Mouse (Mus musculus) forebrain, embryonic 11.5 days (tissue): ENCODE measurements around the gene Uqcc2. TPM values are rescaled to one million over a fixed set of nuclear protein-coding genes. Genes with fewer than 3 reads are reported as not detected.

Experiments used
- ATAC-seq: fragments of 200-750 bp; cut with Nextera tagmentation; replicated peaks from 2 replicates; pipeline ENCODE4 v1.8.0; 2017; ENCODE audit warnings: moderate TSS enrichment; ENCODE audit not compliant: low FRiP score
- DNase-seq: peaks from one replicate; pipeline ENCODE4 v3.0.0-alpha.2; 2017; ENCODE audit warnings: low spot score
- H3K27ac ChIP-seq: fragments of 300-500 bp; sonication (generic); 2 replicates; pipeline ENCODE4 v1.5.1; 2014; ENCODE audit warnings: low read depth, low read length
- H3K27me3 ChIP-seq: fragments of 300-500 bp; sonication (generic); 2 replicates; pipeline ENCODE4 v1.6.1; 2014; ENCODE audit warnings: mild to moderate bottlenecking, low read length, mixed read lengths; ENCODE audit not compliant: control insufficient read depth, insufficient read depth
- H3K36me3 ChIP-seq: fragments of 300-500 bp; sonication (generic); 2 replicates; pipeline ENCODE4 v1.6.1; 2014; ENCODE audit warnings: mild to moderate bottlenecking, low read length, moderate library complexity, mixed read lengths; ENCODE audit not compliant: control insufficient read depth, insufficient read depth
- H3K4me1 ChIP-seq: fragments of 300-500 bp; sonication (generic); replicated peaks from 2 replicates; pipeline ENCODE4 v1.6.1; 2014; ENCODE audit warnings: low read length, mixed read lengths; ENCODE audit not compliant: control insufficient read depth, insufficient read depth
- H3K4me2 ChIP-seq: fragments of 300-500 bp; sonication (generic); 2 replicates; pipeline ENCODE4 v1.6.1; 2014; ENCODE audit warnings: low read depth, mild to moderate bottlenecking, low read length, moderate library complexity, mixed read lengths; ENCODE audit not compliant: severe bottlenecking
- H3K4me3 ChIP-seq: fragments of 300-500 bp; sonication (generic); 2 replicates; pipeline ENCODE4 v1.5.1; 2014; ENCODE audit warnings: low read depth, low read length
- H3K9ac ChIP-seq: fragments of 300-500 bp; sonication (generic); 2 replicates; pipeline ENCODE4 v1.6.1; 2014; ENCODE audit warnings: low read length
- H3K9me3 ChIP-seq: fragments of 300-500 bp; sonication (generic); 2 replicates; pipeline ENCODE4 v1.6.1; 2016; ENCODE audit warnings: low read length, mixed read lengths; ENCODE audit not compliant: control insufficient read depth
- WGBS: fragments of 180-500 bp; shearing (Covaris S2); extraction: QIAGEN DNeasy Blood & Tissue Kit; methylation state at CpG from one replicate; pipeline ENCODE4 v1.1.7; 2014; 5-methylcytosine and 5-hydroxymethylcytosine counted together
- polyA plus RNA-seq: library from polyadenylated mRNA; unstranded; fragments of >200 nt; fragmentation: Nextera tagmentation; extraction: Ambion mirVana; gene quantifications from 2 replicates; pipeline ENCODE4 v1.2.1, GENCODE M21; 2014

Uqcc2 gene
- polyA plus RNA-seq, 1 experiment from 2014 or later = 330 TPM

DNA sequence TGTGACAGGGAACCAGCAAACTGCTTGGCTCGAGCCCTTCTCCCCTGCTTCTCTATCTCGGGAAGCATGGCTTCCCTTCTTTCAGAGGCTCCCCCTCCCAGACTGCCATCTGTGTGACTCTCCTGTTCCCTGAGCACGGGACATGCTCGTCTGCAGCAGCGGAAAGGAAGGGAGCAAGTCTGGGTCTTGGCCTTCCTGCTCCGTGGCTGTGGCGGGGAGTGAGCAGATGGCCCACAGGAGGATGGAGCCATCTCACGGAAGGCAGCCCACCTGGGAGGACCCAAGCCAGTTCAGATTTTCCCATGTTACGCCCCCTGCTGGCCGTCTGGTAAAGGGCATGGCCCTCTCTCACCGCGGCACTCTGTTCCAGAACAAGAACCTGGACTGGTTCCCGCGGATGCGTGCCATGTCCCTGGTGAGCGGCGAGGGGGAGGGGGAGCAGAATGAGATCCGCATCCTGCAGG lies 13.1 kb downstream of the Uqcc2 start:
- 0 out of 2 replicates have a peak overlapping the region, but pooled peaks have one; percentile 11 for H3K4me2 ChIP-seq
- no peaks in the 10 kb centered on the region; the same call in 1 of the 2 replicates for H3K36me3 ChIP-seq
- DNase-seq (peak; percentile 89), ATAC-seq (no peak)
- H3K27me3 ChIP-seq = no peaks in the 10 kb centered on the region
- H3K9me3 ChIP-seq = no peaks in the 10 kb centered on the region
- peaks cover 7% of the 10 kb centered on the region; the same call in 1 of the 2 replicates for H3K4me1 ChIP-seq
- no peak overlapping the region for H3K4me3 ChIP-seq
- 5% methylated on average over 18 of the region's 18 CpGs for WGBS
- H3K27ac ChIP-seq = no peak overlapping the region
- H3K9ac ChIP-seq = peak overlapping the region; percentile 12

DNA sequence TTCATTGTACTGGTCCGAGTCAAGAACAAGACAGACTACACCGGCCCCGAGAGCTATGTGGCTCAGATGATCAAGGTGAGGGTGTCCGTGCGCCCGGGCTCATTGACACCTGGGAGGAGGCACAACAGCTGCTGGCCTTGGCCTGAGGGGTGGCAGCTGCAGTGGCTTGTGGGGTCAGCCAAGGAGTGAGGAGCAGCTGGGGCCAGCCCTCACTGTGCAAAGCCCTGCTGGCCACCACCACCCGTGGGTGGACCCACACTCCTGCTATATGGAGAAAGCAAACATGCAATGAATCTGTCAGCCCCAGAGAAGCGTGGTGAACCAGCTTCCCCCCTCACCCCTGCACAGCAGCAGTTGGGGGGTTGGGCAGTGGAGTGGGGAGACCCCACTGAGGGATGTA lies 13.8 kb downstream of the Uqcc2 start:
- H3K4me3 ChIP-seq = no peak overlapping the region
- no peaks in the 10 kb centered on the region; the same call in 1 of the 2 replicates for H3K36me3 ChIP-seq
- no peak overlapping the region for H3K4me2 ChIP-seq
- H3K27ac ChIP-seq = no peak overlapping the region
- no peak overlapping the region for H3K9ac ChIP-seq
- DNase-seq = no peak
- H3K4me1 ChIP-seq = peaks cover 7% of the 10 kb centered on the region; the same call in 1 of the 2 replicates
- no peaks in the 10 kb centered on the region for H3K9me3 ChIP-seq
- WGBS = 63% methylated on average over 8 of the region's 8 CpGs
- ATAC-seq = no peak
- H3K27me3 ChIP-seq = no peaks in the 10 kb centered on the region

DNA sequence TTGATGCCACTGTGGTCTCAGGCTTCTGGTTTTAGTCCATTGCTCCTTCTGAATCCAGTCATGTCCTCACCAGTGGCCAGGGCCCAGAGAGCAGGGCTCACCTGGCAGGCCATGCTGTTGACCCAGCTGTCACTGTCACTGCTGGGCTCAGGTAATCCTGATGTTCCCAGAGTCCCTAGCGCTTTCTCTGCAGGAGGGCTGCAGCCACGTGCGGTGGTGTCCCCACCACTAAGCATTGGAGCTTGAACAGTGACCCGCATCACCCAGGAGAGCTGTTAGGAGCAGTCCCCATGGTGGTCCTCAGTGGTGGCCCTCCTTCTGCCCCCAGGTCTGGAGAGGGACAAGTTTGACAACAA lies 14.2 kb downstream of the Uqcc2 start:
- Histone ChIP-seq H3K36me3 (no peaks in the 10 kb centered on the region; the same call in 1 of the 2 replicates), H3K27ac (no peak overlapping the region), H3K27me3 (no peaks in the 10 kb centered on the region), H3K9me3 (no peaks in the 10 kb centered on the region), H3K9ac (no peak overlapping the region), H3K4me2 (no peak overlapping the region), H3K4me1 (peaks cover 7% of the 10 kb centered on the region; the same call in 1 of the 2 replicates), H3K4me3 (no peak overlapping the region)
- ATAC-seq (no peak), DNase-seq (no peak)
- WGBS = 64% methylated on average over 4 of the region's 4 CpGs

DNA sequence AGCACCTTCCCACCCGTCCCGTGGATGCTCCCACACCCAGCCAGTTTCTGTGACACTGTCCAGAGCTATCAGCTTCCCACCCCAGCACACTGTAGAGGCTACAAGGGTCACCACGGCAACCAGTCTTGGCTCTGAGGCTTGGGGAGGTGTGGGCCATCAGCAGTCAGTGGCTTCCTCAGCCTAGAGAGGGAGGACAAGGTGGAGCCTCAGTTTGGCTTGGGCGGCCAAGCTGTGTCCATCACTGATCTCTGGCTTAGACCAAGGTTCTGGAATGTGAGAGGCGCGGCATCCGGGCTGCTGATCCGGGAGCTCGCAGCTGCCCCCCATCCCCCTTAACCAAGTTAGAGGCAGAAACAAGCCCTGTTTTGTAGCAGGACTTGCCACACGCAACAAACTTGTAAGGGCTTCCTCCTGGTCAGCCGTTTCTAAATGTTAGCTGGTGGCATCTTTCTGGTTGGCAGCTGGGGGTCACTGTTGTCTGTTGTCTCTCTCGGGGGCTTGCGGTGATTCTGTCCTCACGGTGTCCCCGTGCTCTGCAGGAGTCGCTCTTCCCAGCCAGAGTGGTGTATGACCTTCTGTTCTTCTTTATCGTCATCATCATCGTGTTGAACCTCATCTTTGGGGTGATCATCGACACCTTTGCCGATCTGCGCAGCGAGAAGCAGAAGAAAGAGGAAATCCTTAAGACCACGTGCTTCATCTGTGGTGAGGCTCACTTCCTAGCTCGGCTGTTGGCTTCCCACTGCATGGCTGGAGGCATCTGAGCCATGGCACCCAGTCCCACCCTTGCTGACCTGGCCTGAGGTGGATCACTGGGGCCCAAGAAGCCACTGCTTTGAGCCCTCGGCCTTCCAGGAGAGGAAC lies 14.8 kb downstream of the Uqcc2 start:
- H3K27ac ChIP-seq = no peak overlapping the region
- no peak overlapping the region for H3K4me2 ChIP-seq
- H3K9me3 ChIP-seq = no peaks in the 10 kb centered on the region
- no peaks in the 10 kb centered on the region for H3K27me3 ChIP-seq
- H3K9ac ChIP-seq = no peak overlapping the region
- H3K4me1 ChIP-seq = peaks cover 7% of the 10 kb centered on the region; the same call in 1 of the 2 replicates
- 88% methylated on average over 25 of the region's 25 CpGs for WGBS
- no peak for ATAC-seq
- no peaks in the 10 kb centered on the region; the same call in 1 of the 2 replicates for H3K36me3 ChIP-seq
- DNase-seq = no peak
- H3K4me3 ChIP-seq = no peak overlapping the region

DNA sequence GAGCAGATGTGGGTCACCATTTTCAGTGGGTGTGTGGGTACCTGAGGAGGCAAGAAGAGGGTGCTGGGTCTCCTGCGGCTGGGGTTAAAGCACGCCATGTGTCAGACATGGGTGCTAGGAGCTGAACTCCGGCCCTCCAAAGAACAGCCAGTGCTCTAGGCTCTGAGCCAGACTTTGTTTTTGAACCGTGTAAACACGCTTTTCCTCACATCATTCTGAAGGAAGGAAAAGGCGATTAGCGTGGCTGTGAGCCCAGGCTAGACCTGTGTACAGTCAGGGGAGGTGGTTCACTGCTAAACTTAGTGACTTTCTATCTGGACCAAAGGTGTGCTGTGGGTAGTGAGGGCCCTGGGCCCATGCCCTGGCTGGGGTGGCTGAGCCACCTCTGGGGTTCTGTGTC lies 23.6 kb downstream of the Uqcc2 start:
- H3K36me3 ChIP-seq = no peaks in the 10 kb centered on the region
- no peaks in the 10 kb centered on the region for H3K4me1 ChIP-seq
- H3K27ac ChIP-seq = no peak overlapping the region
- ATAC-seq = no peak
- H3K27me3 ChIP-seq = no peaks in the 10 kb centered on the region
- no peak overlapping the region for H3K9ac ChIP-seq
- H3K4me2 ChIP-seq = no peak overlapping the region
- no peak overlapping the region for H3K4me3 ChIP-seq
- WGBS = 95% methylated on average over 7 of the region's 7 CpGs
- DNase-seq = no peak
- no peaks in the 10 kb centered on the region for H3K9me3 ChIP-seq

DNA sequence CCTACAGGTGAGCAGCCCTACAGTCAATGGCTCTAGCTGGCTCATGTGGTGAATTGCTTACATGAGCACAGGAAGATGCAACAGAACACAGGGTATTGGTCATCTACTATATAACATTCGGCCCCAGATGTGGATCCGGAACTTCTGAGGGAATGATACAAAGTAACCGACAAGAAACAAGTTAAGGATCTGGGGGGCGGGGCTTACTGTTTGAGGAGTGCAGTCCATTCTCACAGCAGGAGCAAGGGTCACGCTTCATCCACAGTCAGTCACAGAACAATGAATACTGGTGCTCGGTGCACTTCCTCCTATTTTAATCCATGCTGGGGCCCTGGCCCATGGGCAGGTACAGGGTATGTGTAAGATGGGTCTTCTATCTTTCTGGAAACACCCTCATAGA lies 25.8 kb downstream of the Uqcc2 start:
- WGBS = 75% methylated on average over 6 of the region's 6 CpGs
- no peaks in the 10 kb centered on the region for H3K4me1 ChIP-seq
- ATAC-seq (no peak), DNase-seq (no peak)
- no peaks in the 10 kb centered on the region for H3K9me3 ChIP-seq
- H3K9ac ChIP-seq = no peak overlapping the region
- H3K4me3 ChIP-seq = no peak overlapping the region
- no peak overlapping the region for H3K27ac ChIP-seq
- no peaks in the 10 kb centered on the region for H3K27me3 ChIP-seq
- no peak overlapping the region for H3K4me2 ChIP-seq
- no peaks in the 10 kb centered on the region for H3K36me3 ChIP-seq

DNA sequence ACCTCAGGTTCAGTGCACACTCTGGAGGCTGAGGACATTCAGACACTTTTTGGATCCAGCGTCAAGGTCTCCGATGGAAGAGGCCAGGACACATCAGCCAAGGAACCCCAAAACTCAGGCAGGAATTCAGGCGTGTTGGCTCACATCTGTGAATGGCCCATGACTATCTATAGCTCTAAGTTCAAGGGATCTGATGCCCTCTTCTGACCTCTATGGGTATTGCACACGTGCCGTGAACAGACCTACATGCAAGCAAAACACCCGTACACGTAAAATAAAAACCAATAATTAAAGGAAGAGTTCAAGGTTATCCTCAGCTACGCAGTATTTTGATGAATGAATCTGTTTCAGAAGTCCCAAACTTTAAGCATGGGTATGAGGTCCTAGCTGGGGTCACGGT lies 27.0 kb downstream of the Uqcc2 start:
- Histone ChIP-seq H3K4me1 (no peaks in the 10 kb centered on the region), H3K4me3 (no peak overlapping the region), H3K27ac (no peak overlapping the region), H3K9ac (no peak overlapping the region), H3K9me3 (no peaks in the 10 kb centered on the region), H3K4me2 (no peak overlapping the region), H3K36me3 (no peaks in the 10 kb centered on the region), H3K27me3 (no peaks in the 10 kb centered on the region)
- no peak for DNase-seq
- no peak for ATAC-seq
- WGBS = 88% methylated on average over 9 of the region's 9 CpGs

DNA sequence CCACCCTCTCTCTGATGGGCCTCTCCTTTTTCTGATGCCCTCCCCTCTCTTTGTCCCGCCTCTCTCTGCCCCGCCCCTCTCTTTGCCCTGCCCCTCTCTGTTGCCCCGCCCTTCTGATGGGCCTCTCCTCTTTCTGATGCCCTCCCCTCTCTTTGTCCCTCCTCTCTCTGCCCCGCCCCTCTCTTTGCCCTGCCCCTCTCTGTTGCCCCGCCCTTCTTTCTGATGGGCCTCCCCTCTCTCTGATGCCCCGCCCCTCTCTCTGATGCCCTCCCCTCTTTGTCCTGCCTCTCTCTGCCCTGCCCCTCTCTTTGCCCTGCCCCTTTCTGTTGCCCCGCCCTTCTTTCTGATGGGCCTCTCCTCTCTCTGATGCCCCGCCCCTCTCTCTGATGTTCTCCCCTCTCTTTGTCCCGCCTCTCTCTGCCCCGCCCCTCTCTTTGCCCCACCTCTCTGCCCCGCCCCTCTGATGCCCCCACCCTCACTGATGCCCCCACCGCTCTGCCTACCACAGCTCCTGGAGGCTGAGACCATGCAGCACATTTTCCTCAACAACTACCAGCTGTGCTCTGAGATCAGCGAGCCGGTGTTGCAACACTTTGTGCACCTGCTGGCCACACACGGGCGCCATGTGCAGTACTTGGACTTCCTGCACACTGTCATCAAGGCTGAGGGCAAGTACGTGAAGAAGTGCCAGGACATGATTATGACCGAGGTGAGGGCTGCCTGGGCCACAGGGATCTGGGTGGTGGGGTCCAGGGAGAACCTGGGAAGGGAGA lies 27.8 kb downstream of the Uqcc2 start:
- no peak for DNase-seq
- 77% methylated on average over 16 of the region's 18 CpGs for WGBS
- Histone ChIP-seq H3K27ac (no peak overlapping the region), H3K27me3 (no peaks in the 10 kb centered on the region), H3K4me3 (no peak overlapping the region), H3K36me3 (no peaks in the 10 kb centered on the region), H3K9ac (no peak overlapping the region), H3K4me1 (no peaks in the 10 kb centered on the region), H3K9me3 (no peaks in the 10 kb centered on the region), H3K4me2 (no peak overlapping the region)
- no peak for ATAC-seq
